Comparison of ENCODE assay signal across 19 mouse cellular contexts in genomic region chr2:128727552-128727951, GRCm38 (mm10). TPM values are rescaled to one million over a fixed set of nuclear protein-coding genes. Genes with fewer than 3 reads are reported as not detected.
DNase-seq lines count a peak whose midpoint lies in the region; ATAC-seq and TF ChIP-seq lines count a peak whose summit lies in the region.
"Had no signal": no experiment of that assay in that cellular context is flagged by ENCODE, and none has a peak within 500 bp of the region (broad histone marks: within the 10 kb centered on the region; RNA-seq: fewer than 3 reads in every experiment).

No protein-coding gene starts in this region.

- no peaks in the 10 kb centered on the region for H3K79me2 ChIP-seq in heart, adult 2 months (replicated peaks; ENCODE audit: control insufficient read depth, insufficient read depth, low read length)

- H3K27me3 ChIP-seq in heart, embryonic 11.5 days (ENCODE audit: control insufficient read depth, insufficient read depth, low read length) = no peaks in the 10 kb centered on the region
- H3K27me3 ChIP-seq in heart, adult 2 months (ENCODE audit: control insufficient read depth, insufficient read depth, low read length) = no peaks in the 10 kb centered on the region
- H3K27me3 ChIP-seq in heart, embryonic 15.5 days = no peaks in the 10 kb centered on the region
- no peaks in the 10 kb centered on the region for H3K27me3 ChIP-seq in lung, embryonic 16.5 days (ENCODE audit: control insufficient read depth, insufficient read depth, low read depth, low read length)
- no peaks in the 10 kb centered on the region for H3K27me3 ChIP-seq in intestine, embryonic 16.5 days (replicated peaks; ENCODE audit: control insufficient read depth, insufficient read depth, low read length)
- H3K27me3 ChIP-seq: embryonic facial prominence, embryonic 12.5 days; forebrain, embryonic 12.5 days; Patski had no signal

- H3K4me2 ChIP-seq in heart, embryonic 11.5 days = peak overlapping the region; percentile 21
- H3K4me2 ChIP-seq in heart, embryonic 15.5 days = peak overlapping the region; percentile 38; the same call in 1 of the 2 replicates
- no peak overlapping the region for H3K4me2 ChIP-seq in lung, embryonic 16.5 days (ENCODE audit: low read depth, low read length)
- H3K4me2 ChIP-seq in intestine, embryonic 16.5 days (ENCODE audit: low read depth, low read length) = no peak overlapping the region
- H3K4me2 ChIP-seq: embryonic facial prominence, embryonic 12.5 days; forebrain, embryonic 12.5 days; hindbrain, embryonic 14.5 days had no signal

- no peak for TF ChIP-seq POLR2A in heart, adult 2 months (IDR thresholded peaks at IDR 0.05; ENCODE audit: insufficient read depth, low read depth, low read length)

- H3K9ac ChIP-seq in heart, embryonic 11.5 days (ENCODE audit: low read depth, low read length) = no peak overlapping the region
- no peak overlapping the region for H3K9ac ChIP-seq in heart, adult 2 months (ENCODE audit: low read depth, low read length)
- no peak overlapping the region for H3K9ac ChIP-seq in heart, embryonic 15.5 days
- H3K9ac ChIP-seq in lung, embryonic 16.5 days (ENCODE audit: low read length) = 0 out of 2 replicates have a peak overlapping the region, but pooled peaks have one; percentile 15
- H3K9ac ChIP-seq in intestine, embryonic 16.5 days (ENCODE audit: low read depth, low read length) = peak overlapping the region; percentile 7; the same call in 1 of the 2 replicates
- H3K9ac ChIP-seq: embryonic facial prominence, embryonic 12.5 days; forebrain, embryonic 12.5 days; hindbrain, embryonic 14.5 days had no signal

- ATAC-seq in heart, embryonic 11.5 days (replicated peaks; ENCODE audit: insufficient number of reproducible peaks, low FRiP score, low TSS enrichment) = peak; percentile 49; the same call in 1 of the 2 replicates
- ATAC-seq in heart, embryonic 15.5 days (replicated peaks; ENCODE audit: insufficient number of reproducible peaks, insufficient read depth, low FRiP score, low read depth) = peak; percentile 76
- ATAC-seq in lung, embryonic 16.5 days (ENCODE audit: low read depth) = peak; percentile 58; the same call in 1 of the 2 replicates
- ATAC-seq in intestine, embryonic 16.5 days = peak; percentile 23; the same call in 1 of the 2 replicates
- no peak for ATAC-seq in granulocyte monocyte progenitor cell, adult 5-6 weeks (replicated peaks; ENCODE audit: poor library complexity, severe bottlenecking)
- ATAC-seq: activated CD4-positive, CD25-positive, alpha-beta regulatory T cell, adult 4 months; forebrain, embryonic 16.5 days; Patski had no signal

- intact Hi-C loops in heart, adult 2 months (cut with DNase I) = no loop called here
- intact Hi-C loops in heart, postnatal 14 days (cut with DNase I) = no loop called here

- TF ChIP-seq EP300 in heart, adult 2 months (IDR thresholded peaks at IDR 0.05; ENCODE audit: insufficient read depth, low read depth, low read length) = no peak

- no peak for TF ChIP-seq CTCF in heart, adult 2 months (IDR thresholded peaks at IDR 0.05)

- no peak overlapping the region for H3K4me3 ChIP-seq in heart, embryonic 11.5 days (ENCODE audit: low read depth, low read length)
- no peak overlapping the region for H3K4me3 ChIP-seq in heart, adult 2 months
- H3K4me3 ChIP-seq in heart, embryonic 15.5 days = no peak overlapping the region
- H3K4me3 ChIP-seq in lung, embryonic 16.5 days (ENCODE audit: low read length) = no peak overlapping the region
- H3K4me3 ChIP-seq in intestine, embryonic 16.5 days (ENCODE audit: low read length) = no peak overlapping the region
- H3K4me3 ChIP-seq: embryonic facial prominence, embryonic 12.5 days; forebrain, embryonic 12.5 days had no signal

- H3K9me3 ChIP-seq in heart, embryonic 11.5 days (replicated peaks; ENCODE audit: control insufficient read depth, low read length) = no peaks in the 10 kb centered on the region
- no peaks in the 10 kb centered on the region for H3K9me3 ChIP-seq in heart, embryonic 15.5 days (replicated peaks)
- no peaks in the 10 kb centered on the region for H3K9me3 ChIP-seq in lung, embryonic 16.5 days (ENCODE audit: control insufficient read depth, low read length)
- no peaks in the 10 kb centered on the region for H3K9me3 ChIP-seq in intestine, embryonic 16.5 days (ENCODE audit: control insufficient read depth, low read length)
- H3K9me3 ChIP-seq: embryonic facial prominence, embryonic 12.5 days; forebrain, embryonic 12.5 days had no signal

- peaks cover 3% of the 10 kb centered on the region for H3K36me3 ChIP-seq in heart, embryonic 11.5 days (ENCODE audit: control insufficient read depth, insufficient read depth, low read length)
- H3K36me3 ChIP-seq in heart, adult 2 months (ENCODE audit: control insufficient read depth, insufficient read depth, low read length) = no peaks in the 10 kb centered on the region; the same call in 1 of the 2 replicates
- no peaks in the 10 kb centered on the region for H3K36me3 ChIP-seq in heart, embryonic 15.5 days
- 0 out of 2 replicates have a peak, but pooled peaks cover 2% of the 10 kb centered on the region for H3K36me3 ChIP-seq in lung, embryonic 16.5 days (ENCODE audit: control insufficient read depth, insufficient read depth, low read length)
- H3K36me3 ChIP-seq in intestine, embryonic 16.5 days (ENCODE audit: control insufficient read depth, insufficient read depth, low read length) = no peaks in the 10 kb centered on the region
- H3K36me3 ChIP-seq: forebrain, embryonic 12.5 days had no signal

- no peaks in the 10 kb centered on the region for H3K4me1 ChIP-seq in heart, embryonic 11.5 days (ENCODE audit: control insufficient read depth, insufficient read depth, low read length)
- peaks cover 3% of the 10 kb centered on the region; the same call in 1 of the 2 replicates for H3K4me1 ChIP-seq in heart, adult 2 months (ENCODE audit: control insufficient read depth, insufficient read depth, low read length)
- peaks cover 14% of the 10 kb centered on the region for H3K4me1 ChIP-seq in heart, embryonic 15.5 days (replicated peaks)
- peaks cover 14% of the 10 kb centered on the region for H3K4me1 ChIP-seq in lung, embryonic 16.5 days (replicated peaks; ENCODE audit: control insufficient read depth, insufficient read depth, low read length)
- peaks cover 17% of the 10 kb centered on the region for H3K4me1 ChIP-seq in intestine, embryonic 16.5 days (ENCODE audit: control insufficient read depth, insufficient read depth, low read length)
- H3K4me1 ChIP-seq: embryonic facial prominence, embryonic 12.5 days; forebrain, embryonic 12.5 days had no signal

- 27% methylated on average over 3 of the region's 3 CpGs for WGBS in heart, embryonic 11.5 days (ENCODE audit: insufficient replicate concordance)
- 46% methylated on average over 3 of the region's 3 CpGs for whole genome bisulfite sequencing in heart, adult 2 months
- 28% methylated on average over 3 of the region's 3 CpGs for WGBS in heart, embryonic 15.5 days
- WGBS in lung, embryonic 16.5 days = 51% methylated on average over 3 of the region's 3 CpGs
- 44% methylated on average over 3 of the region's 3 CpGs for WGBS in intestine, embryonic 16.5 days

- H3K27ac ChIP-seq in heart, embryonic 11.5 days (ENCODE audit: low read depth, low read length) = peak overlapping the region; percentile 75
- H3K27ac ChIP-seq in heart, adult 2 months = no peak overlapping the region
- H3K27ac ChIP-seq in heart, embryonic 15.5 days = peak overlapping the region; percentile 66
- peak overlapping the region; percentile 13; the same call in 1 of the 2 replicates for H3K27ac ChIP-seq in lung, embryonic 16.5 days (ENCODE audit: low read length)
- no peak overlapping the region for H3K27ac ChIP-seq in intestine, embryonic 16.5 days (ENCODE audit: low read length)
- H3K27ac ChIP-seq: embryonic facial prominence, embryonic 12.5 days; forebrain, embryonic 12.5 days; hindbrain, embryonic 14.5 days had no signal

- DNase-seq in heart, adult 2 months = no peak
- DNase-seq in heart, postnatal 14 days = no peak
- DNase-seq in lung, postnatal 10 days = no peak
- DNase-seq: adrenal gland, postnatal 14 days; cerebellum, adult 11-12 months; cerebellum, adult 9-10 months; cerebellum, postnatal 25 days; gastrocnemius, postnatal 10 days had no signal

RNA-seq across cellular contexts. Expression of gene Mertk, which starts 28.8 kb away (rescaled TPM):
- 3.9 and 4.1 TPM in 2 replicates for polyA plus RNA-seq in heart, embryonic 11.5 days (2014; fragmentation: Nextera tagmentation; extraction: Ambion mirVana)
- total RNA-seq in heart, adult 2 months (2021) = 1 to 10 TPM; 4.0 to 6.5 TPM
- 2.5 and 3.3 TPM in 2 replicates for polyA plus RNA-seq in heart, adult 2 months (2012; rRNA removed)
- 3.7 and 5.2 TPM in 2 replicates for polyA plus RNA-seq in heart, embryonic 15.5 days (2015; fragmentation: Nextera tagmentation; extraction: Ambion mirVana)
- 1 to 10 TPM; 6.5 to 8.0 TPM for total RNA-seq in heart, postnatal 14 days (2021)
- polyA plus RNA-seq in lung, embryonic 16.5 days (2015; fragmentation: Nextera tagmentation; extraction: Ambion mirVana) = 7.8 and 9.2 TPM in 2 replicates
- polyA plus RNA-seq in intestine, embryonic 16.5 days (2015; fragmentation: Nextera tagmentation; extraction: Ambion mirVana) = 13.5 and 15.0 TPM in 2 replicates
- total RNA-seq in granulocyte monocyte progenitor cell, adult 5-6 weeks (2014; fragmentation: Nextera tagmentation) = not detected in 2 replicates
- total RNA-seq in granulocyte monocyte progenitor cell, adult 5-6 weeks (2017) = not detected in 2 replicates
- polyA plus RNA-seq: activated CD4-positive, CD25-positive, alpha-beta regulatory T cell, adult 4 months had no signal

RNA-seq across cellular contexts. Expression of gene Anapc1, which starts 40.4 kb away (rescaled TPM):
- polyA plus RNA-seq in heart, embryonic 11.5 days (2014; fragmentation: Nextera tagmentation; extraction: Ambion mirVana) = 62.6 and 65.1 TPM in 2 replicates
- total RNA-seq in heart, adult 2 months (2021) = 10 to 100 TPM; 39.4 to 45.5 TPM
- 31.0 and 33.4 TPM in 2 replicates for polyA plus RNA-seq in heart, adult 2 months (2012; rRNA removed)
- polyA plus RNA-seq in heart, embryonic 15.5 days (2015; fragmentation: Nextera tagmentation; extraction: Ambion mirVana) = 31.8 and 44.9 TPM in 2 replicates
- 10 to 100 TPM; 50.6 to 51.0 TPM for total RNA-seq in heart, postnatal 14 days (2021)
- 56.8 and 60.7 TPM in 2 replicates for polyA plus RNA-seq in lung, embryonic 16.5 days (2015; fragmentation: Nextera tagmentation; extraction: Ambion mirVana)
- polyA plus RNA-seq in intestine, embryonic 16.5 days (2015; fragmentation: Nextera tagmentation; extraction: Ambion mirVana) = 39.8 and 41.7 TPM in 2 replicates
- 101 and 130 TPM in 2 replicates for total RNA-seq in granulocyte monocyte progenitor cell, adult 5-6 weeks (2014; fragmentation: Nextera tagmentation)
- total RNA-seq in granulocyte monocyte progenitor cell, adult 5-6 weeks (2017) = 111 and 148 TPM in 2 replicates

Comparison
In these comparisons a context has a peak if more than half of its experiments do, and no peak if none do; other contexts are left out.
1. H3K27ac ChIP-seq: peak in heart, embryonic 11.5 days (single experiment), heart, embryonic 15.5 days (single experiment) and lung, embryonic 16.5 days (single experiment); none in heart, adult 2 months (single experiment) and intestine, embryonic 16.5 days (single experiment).
2. H3K4me2 ChIP-seq: peak in heart, embryonic 11.5 days (single experiment) and heart, embryonic 15.5 days (single experiment); none in lung, embryonic 16.5 days (single experiment) and intestine, embryonic 16.5 days (single experiment).
3. H3K9ac ChIP-seq: peak in lung, embryonic 16.5 days (single experiment) and intestine, embryonic 16.5 days (single experiment); none in heart, embryonic 11.5 days (single experiment), heart, adult 2 months (single experiment) and heart, embryonic 15.5 days (single experiment).